Mouse (Mus musculus) heart, postnatal 4 days (tissue): ENCODE measurements at regions not wholly inside any gene's neighbourhood (a gene's known extent, or its start where the extent isn't known, plus 50 kb on each side); places are given as distances from the start of the nearest gene placed in this dataset.

Experiments used
- DNase-seq: peaks from one replicate; pipeline ENCODE4 v3.0.0; 2021

- DNase-seq: no peak
Measured at GRCm38 (mm10) chr16:8351424-8351823, 73.5 kb downstream of the Tmem114 start.

GRCm38 (mm10) chr16:8349148-8349547, 75.8 kb downstream of the Tmem114 start:
- DNase-seq: no peak

GRCm38 (mm10) chr16:8348645-8349044, 76.3 kb downstream of the Tmem114 start:
- DNase-seq: no peak

GRCm38 (mm10) chr16:8345216-8345615, 79.7 kb downstream of the Tmem114 start:
- no peak for DNase-seq

- peak; percentile 37 for DNase-seq
Measured at GRCm38 (mm10) chr16:8333081-8333710, 91.7 kb downstream of the Tmem114 start.

- no peak for DNase-seq
Measured at GRCm38 (mm10) chr16:8311996-8312395, 112.9 kb downstream of the Tmem114 start.

- no peak for DNase-seq
Measured at GRCm38 (mm10) chr16:8306389-8306788, 118.5 kb downstream of the Tmem114 start.
